Mouse (Mus musculus) heart, adult 18-20 months (tissue): ENCODE data around the gene Snx10. TPM values are rescaled to one million over a fixed set of nuclear protein-coding genes. Genes with fewer than 3 reads are reported as not detected.

Experiments
- microRNA-seq, 2 experiments: library from miRNA; unstranded; fragments of <30 nt; microRNA quantifications; one replicate each; pipeline ENCODE4 v1.2.0; 2022
- total RNA-seq, 2 experiments: library from RNA; stranded (reverse); gene quantifications; 2 replicates each; pipeline ENCODE4 v1.2.3; 2021

The Snx10 gene
- total RNA-seq, 2 experiments from 2014 or later: 13.9 to 15.9 TPM

Small RNAs within 50 kb of the gene (microRNA-seq; reads per million reads assigned to microRNA genes)
- 0 reads per million in 2 experiments for gene Gm22914

Other genes starting within 250 kb of the Snx10 start
- under 1 TPM in 1 of 2 experiments, not detected in 1; 0.18 TPM for gene Nfe2l3, start 91.2 kb upstream of the Snx10 start, total RNA-seq
- 100 to 1,000 TPM; 437 to 447 TPM for gene Hnrnpa2b1, start 54.0 kb upstream of the Snx10 start, total RNA-seq
- 10 to 100 TPM; 61.9 to 63.4 TPM for gene Cbx3, start 53.5 kb upstream of the Snx10 start, total RNA-seq